ENCODE assay signal across 8 mouse cellular contexts in the genomic region with DNA sequence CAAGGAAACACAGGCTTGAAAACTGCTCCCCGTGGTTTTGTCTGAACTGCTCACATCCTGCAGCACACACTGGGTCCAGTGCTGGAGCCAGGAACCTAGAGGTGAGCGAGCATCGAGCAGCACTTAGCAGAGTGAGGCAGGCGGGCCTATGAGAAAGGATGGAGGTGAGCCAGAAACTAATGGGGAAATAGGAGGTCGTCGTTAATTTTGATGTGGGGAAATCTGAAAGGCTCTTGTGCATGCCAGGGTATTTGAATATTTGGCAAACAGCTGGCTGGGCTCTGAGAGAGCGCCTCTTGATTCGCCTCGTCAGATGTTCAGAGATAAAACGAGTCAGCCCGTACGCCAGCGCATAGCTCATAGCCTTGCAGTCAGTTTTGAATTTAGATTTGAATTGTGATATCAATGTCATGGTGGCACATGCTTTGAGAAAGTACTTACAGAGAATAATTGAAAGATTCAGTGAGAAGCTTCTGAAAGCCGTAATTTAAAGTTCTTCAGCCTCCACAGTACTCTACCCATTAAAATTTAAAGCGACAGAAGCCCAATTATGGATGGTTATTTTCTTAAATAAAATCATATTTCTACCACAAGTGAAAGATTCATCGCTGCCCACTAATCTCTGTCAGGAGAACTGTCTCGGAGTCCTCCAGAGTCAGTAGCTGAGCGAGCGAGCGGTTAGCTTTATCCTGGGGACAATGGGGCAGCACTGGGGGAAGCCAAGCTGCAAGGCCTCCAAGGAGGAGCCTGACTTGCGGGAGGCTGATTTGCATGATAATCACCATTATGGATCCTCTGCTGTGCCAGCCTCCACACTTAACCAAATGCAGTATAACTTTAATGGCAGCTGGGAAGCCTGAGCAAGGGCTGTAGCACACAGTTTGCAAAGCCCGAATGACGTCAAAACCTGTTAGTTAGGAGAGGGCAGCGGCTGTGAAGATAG.
DNase-seq lines count a peak whose midpoint lies in the region; ATAC-seq and TF ChIP-seq lines count a peak whose summit lies in the region.

No protein-coding gene starts in this region.

- peak overlapping the region; percentile 50 for H3K4me2 ChIP-seq in liver, postnatal 0 days (ENCODE audit: low read depth, low read length)

- TF ChIP-seq POLR2A in cerebellum, adult 2 months (IDR thresholded peaks at IDR 0.05; ENCODE audit: borderline replicate concordance, insufficient read depth, low read length) = no peak

- H3K4me3 ChIP-seq in heart, embryonic 10.5 days = peak overlapping the region; percentile 56
- peak overlapping the region; percentile 41 for H3K4me3 ChIP-seq in cerebellum, adult 2 months (replicated peaks; ENCODE audit: insufficient read depth, low read depth, low read length)
- peak overlapping the region; percentile 10; the same call in 1 of the 2 replicates for H3K4me3 ChIP-seq in liver, postnatal 0 days (ENCODE audit: low read depth, low read length)

- H3K9me3 ChIP-seq in heart, embryonic 10.5 days = no peaks in the 10 kb centered on the region
- no peaks in the 10 kb centered on the region for H3K9me3 ChIP-seq in liver, postnatal 0 days (ENCODE audit: low read length)

- no peak for TF ChIP-seq CTCF in cerebellum, adult 2 months (IDR thresholded peaks at IDR 0.05; ENCODE audit: borderline replicate concordance, insufficient read depth, low read depth, low read length)
- no peak for TF ChIP-seq CTCF in liver, postnatal 0 days (IDR thresholded peaks at IDR 0.05; ENCODE audit: low read depth)

- no peaks in the 10 kb centered on the region for H3K36me3 ChIP-seq in heart, embryonic 10.5 days
- H3K36me3 ChIP-seq in liver, postnatal 0 days (replicated peaks; ENCODE audit: insufficient read depth, low read length) = no peaks in the 10 kb centered on the region

- no peak overlapping the region for H3K9ac ChIP-seq in liver, postnatal 0 days (replicated peaks)

- H3K4me1 ChIP-seq in heart, embryonic 10.5 days = no peaks in the 10 kb centered on the region; the same call in 1 of the 2 replicates
- H3K4me1 ChIP-seq in cerebellum, adult 2 months (ENCODE audit: control insufficient read depth, insufficient read depth, low read length) = 0 out of 2 replicates have a peak, but pooled peaks cover 3% of the 10 kb centered on the region
- H3K4me1 ChIP-seq in liver, postnatal 0 days (ENCODE audit: insufficient read depth) = no peaks in the 10 kb centered on the region

- peak overlapping the region; percentile 62; the same call in 1 of the 2 replicates for H3K27ac ChIP-seq in heart, embryonic 10.5 days
- H3K27ac ChIP-seq in cerebellum, adult 2 months (ENCODE audit: insufficient read depth, low read length) = no peak overlapping the region
- H3K27ac ChIP-seq in liver, postnatal 0 days (ENCODE audit: low read depth) = no peak overlapping the region

- no peaks in the 10 kb centered on the region for H3K27me3 ChIP-seq in heart, embryonic 10.5 days (ENCODE audit: insufficient read depth, poor library complexity, severe bottlenecking)
- H3K27me3 ChIP-seq in cerebellum, adult 2 months (ENCODE audit: control insufficient read depth, insufficient read depth, low read length) = no peaks in the 10 kb centered on the region
- H3K27me3 ChIP-seq in liver, postnatal 0 days (ENCODE audit: insufficient read depth, low read length) = no peaks in the 10 kb centered on the region

- WGBS in heart, embryonic 10.5 days = 8% methylated on average over 24 of the region's 24 CpGs
- 18% methylated on average over 24 of the region's 24 CpGs for WGBS in cerebellum, adult 2 months
- WGBS in liver, postnatal 0 days (ENCODE audit: insufficient replicate concordance) = 12% methylated on average over 24 of the region's 24 CpGs

- DNase-seq in heart, embryonic 10.5 days (ENCODE audit: low spot score) = no peak
- DNase-seq in heart, adult 9 months (ENCODE audit: low spot score in 2 of 2) = no peak
- DNase-seq in cerebellum, adult 2 months = peak; percentile 20 to 21
- peak; percentile 9 to 23 for DNase-seq in frontal cortex, postnatal 10 days (ENCODE audit: low spot score in 2 of 2)
- DNase-seq in kidney, postnatal 4 days = peak; percentile 29 to 50
- DNase-seq in liver, postnatal 0 days = no peak
- peak; percentile 31 to 54 for DNase-seq in right cerebral cortex, adult 2 months (ENCODE audit: low spot score in 2 of 2)

- no peak for TF ChIP-seq EP300 in liver, postnatal 0 days (IDR thresholded peaks at IDR 0.05; ENCODE audit: low read depth)

- no peak for ATAC-seq in liver, postnatal 0 days
- no peak for ATAC-seq in erythroid progenitor cell, adult 5-6 weeks (replicated peaks; ENCODE audit: low FRiP score, poor library complexity, severe bottlenecking)

Comparison
In these comparisons a context has a peak if more than half of its experiments do, and no peak if none do; other contexts are left out.
1. DNase-seq: peak in cerebellum, adult 2 months (2 of 2), frontal cortex, postnatal 10 days (2 of 2), kidney, postnatal 4 days (2 of 2) and right cerebral cortex, adult 2 months (2 of 2); none in heart, embryonic 10.5 days (single experiment), heart, adult 9 months (0 of 2) and liver, postnatal 0 days (single experiment).
2. Peak in every context shown above with its lines, with median percentiles within 50 percentile points of each other: H3K4me3 ChIP-seq.